Mouse (Mus musculus): ENCODE data around the gene Eps15l1.

DNA sequence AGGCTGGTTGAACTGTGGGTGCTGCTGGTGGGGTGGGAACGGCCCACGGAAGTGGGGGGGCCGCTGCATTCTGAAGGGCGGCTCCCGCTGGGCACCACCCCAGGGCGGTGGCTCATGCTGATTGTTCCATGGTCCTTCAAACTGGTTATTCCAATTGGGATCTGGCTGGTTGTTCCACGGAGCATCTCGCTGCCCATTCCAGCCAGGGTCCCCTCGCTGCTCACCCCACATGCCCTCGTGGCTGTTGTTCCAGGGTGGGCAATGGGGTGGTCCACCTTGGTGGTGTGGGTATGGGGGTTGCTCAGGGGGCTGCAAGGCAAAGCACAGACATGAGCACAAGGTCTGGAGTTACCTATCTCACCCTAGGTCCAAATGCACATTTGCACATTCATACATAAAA, 43.0 kb upstream of the Eps15l1 start:
- TF ChIP-seq POLR2A (IDR thresholded peaks at IDR 0.05; ENCODE audit: control insufficient read depth, low read depth, low read length): no peak
- no peak for TF ChIP-seq CTCF (IDR thresholded peaks at IDR 0.05; ENCODE audit: control insufficient read depth, insufficient read depth, insufficient replicate concordance, low read depth, low read length)

Data from testis, adult 2 months (tissue).